Mouse (Mus musculus): Measurements from ENCODE around the gene Cgas. TPM values are rescaled to one million over a fixed set of nuclear protein-coding genes. Genes with fewer than 3 reads are reported as not detected.
A peak's percentile ranks its signal among the peaks of the same experiment; 100 is the strongest.
"Not testable (repeated sequence)": the region's sequence is repeated elsewhere in the genome, so short reads cannot be mapped to it uniquely, and the experiment has no call there.

Gene Cgas
- polyA plus RNA-seq, 1 experiment from 2014 or later, result 0.84 TPM

DNA sequence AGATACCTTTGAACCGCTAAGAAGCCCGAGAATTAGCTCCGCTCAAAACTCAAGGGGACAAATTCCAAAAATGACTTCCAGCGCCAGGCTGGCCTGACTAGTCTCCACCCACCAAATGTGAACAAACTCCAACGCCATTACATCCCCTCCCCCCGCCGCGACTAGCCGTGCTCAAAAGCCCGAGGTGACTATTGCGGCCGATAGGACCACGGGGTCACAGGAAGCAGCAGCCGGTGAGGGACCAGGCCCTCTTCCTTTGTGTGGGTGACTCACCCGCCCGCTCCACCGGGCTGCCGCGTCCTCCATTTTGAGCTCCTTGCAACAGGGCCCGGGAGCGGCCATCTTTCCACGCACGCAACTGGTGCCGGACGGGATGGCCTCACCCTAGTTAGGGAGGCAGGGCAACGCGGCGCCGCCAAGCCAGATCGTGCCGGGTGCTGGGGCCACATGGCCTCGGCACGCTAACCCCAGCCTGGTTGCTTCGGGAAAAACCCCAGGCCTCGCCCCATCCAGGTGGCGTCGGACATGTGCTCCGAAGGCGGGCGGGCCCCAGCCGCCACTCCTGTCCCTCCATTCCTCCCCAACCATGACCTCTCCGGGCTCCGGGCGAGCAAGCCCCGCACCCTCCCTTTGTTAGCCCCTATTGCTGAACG, 37.8 kb upstream of the Cgas start:
- H3K4me1 ChIP-seq (replicated peaks; ENCODE audit: control insufficient read depth, insufficient read depth, low read length), result peaks cover 18% of the 10 kb centered on the region
- peak; percentile 26 for ATAC-seq (ENCODE audit: low FRiP score)
- peak overlapping the region; percentile 84 for H3K4me3 ChIP-seq (replicated peaks; ENCODE audit: low read length)
- peak overlapping the region; percentile 100 for H3K9ac ChIP-seq
- under 1% methylated on average over 44 of the region's 46 CpGs for WGBS
- peak; percentile 69 for DNase-seq (ENCODE audit: low spot score)
- peak overlapping the region; percentile 92 for H3K4me2 ChIP-seq (replicated peaks)
- H3K27me3 ChIP-seq (ENCODE audit: control insufficient read depth, insufficient read depth, low read length), result no peaks in the 10 kb centered on the region
- H3K36me3 ChIP-seq (replicated peaks; ENCODE audit: control insufficient read depth, insufficient read depth), result peaks cover 47% of the 10 kb centered on the region
- no peaks in the 10 kb centered on the region for H3K9me3 ChIP-seq (ENCODE audit: control insufficient read depth, low read length)
- peak overlapping the region; percentile 93 for H3K27ac ChIP-seq

DNA sequence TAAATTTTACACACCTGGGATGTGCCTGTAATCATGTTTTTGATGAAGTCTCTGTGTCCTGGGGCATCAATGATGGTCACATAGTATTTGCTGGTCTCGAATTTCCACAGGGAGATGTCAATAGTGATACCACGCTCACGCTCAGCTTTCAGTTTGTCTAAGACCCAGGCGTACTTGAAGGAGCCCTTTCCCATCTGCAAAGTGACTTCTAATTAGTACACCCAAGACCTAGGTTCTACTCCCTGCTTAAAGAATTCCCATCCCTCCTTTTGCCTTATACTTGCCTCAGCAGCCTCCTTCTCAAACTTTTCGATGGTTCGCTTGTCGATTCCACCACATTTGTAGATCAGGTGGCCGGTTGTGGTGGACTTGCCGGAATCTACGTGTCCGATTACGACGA, 37.2 kb upstream of the Cgas start:
- not testable (repeated sequence) for ATAC-seq (ENCODE audit: low FRiP score); DNase-seq (ENCODE audit: low spot score); H3K27me3 ChIP-seq (ENCODE audit: control insufficient read depth, insufficient read depth, low read length); H3K9me3 ChIP-seq (ENCODE audit: control insufficient read depth, low read length)
- Histone ChIP-seq H3K4me1 (replicated peaks; ENCODE audit: control insufficient read depth, insufficient read depth, low read length) (peaks cover 18% of the 10 kb centered on the region), H3K4me2 (replicated peaks) (peak overlapping the region; percentile 92), H3K36me3 (replicated peaks; ENCODE audit: control insufficient read depth, insufficient read depth) (peaks cover 51% of the 10 kb centered on the region), H3K4me3 (replicated peaks; ENCODE audit: low read length) (peak overlapping the region; percentile 84), H3K27ac (peak overlapping the region; percentile 93; the same call in 1 of the 2 replicates), H3K9ac (peak overlapping the region; percentile 100)
- WGBS, result under 1% methylated on average over 13 of the region's 13 CpGs

DNA sequence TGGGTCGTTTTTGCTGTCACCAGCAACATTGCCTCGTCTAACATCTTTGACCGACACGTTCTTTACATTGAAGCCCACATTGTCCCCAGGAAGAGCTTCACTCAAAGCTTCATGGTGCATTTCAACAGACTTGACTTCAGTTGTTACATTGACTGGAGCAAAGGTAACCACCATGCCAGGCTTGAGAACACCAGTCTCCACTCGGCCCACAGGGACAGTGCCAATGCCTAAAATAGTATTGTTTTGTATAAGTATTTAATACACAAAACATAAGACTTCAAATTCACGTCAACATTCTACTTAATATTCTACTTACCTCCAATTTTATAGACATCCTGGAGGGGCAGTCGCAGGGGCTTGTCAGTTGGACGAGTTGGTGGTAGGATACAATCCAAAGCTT, 36.3 kb upstream of the Cgas start:
- peak overlapping the region; percentile 84 for H3K4me3 ChIP-seq (replicated peaks; ENCODE audit: low read length)
- H3K4me2 ChIP-seq (replicated peaks), result peak overlapping the region; percentile 92
- H3K4me1 ChIP-seq (replicated peaks; ENCODE audit: control insufficient read depth, insufficient read depth, low read length), result peaks cover 18% of the 10 kb centered on the region
- WGBS, result 29% methylated on average over 8 of the region's 8 CpGs
- DNase-seq (ENCODE audit: low spot score); H3K27me3 ChIP-seq (ENCODE audit: control insufficient read depth, insufficient read depth, low read length); H3K27ac ChIP-seq; ATAC-seq (ENCODE audit: low FRiP score); H3K9me3 ChIP-seq (ENCODE audit: control insufficient read depth, low read length): not testable (repeated sequence)
- H3K9ac ChIP-seq, result peak overlapping the region; percentile 32; the same call in 1 of the 2 replicates
- peaks cover 60% of the 10 kb centered on the region for H3K36me3 ChIP-seq (replicated peaks; ENCODE audit: control insufficient read depth, insufficient read depth)

DNA sequence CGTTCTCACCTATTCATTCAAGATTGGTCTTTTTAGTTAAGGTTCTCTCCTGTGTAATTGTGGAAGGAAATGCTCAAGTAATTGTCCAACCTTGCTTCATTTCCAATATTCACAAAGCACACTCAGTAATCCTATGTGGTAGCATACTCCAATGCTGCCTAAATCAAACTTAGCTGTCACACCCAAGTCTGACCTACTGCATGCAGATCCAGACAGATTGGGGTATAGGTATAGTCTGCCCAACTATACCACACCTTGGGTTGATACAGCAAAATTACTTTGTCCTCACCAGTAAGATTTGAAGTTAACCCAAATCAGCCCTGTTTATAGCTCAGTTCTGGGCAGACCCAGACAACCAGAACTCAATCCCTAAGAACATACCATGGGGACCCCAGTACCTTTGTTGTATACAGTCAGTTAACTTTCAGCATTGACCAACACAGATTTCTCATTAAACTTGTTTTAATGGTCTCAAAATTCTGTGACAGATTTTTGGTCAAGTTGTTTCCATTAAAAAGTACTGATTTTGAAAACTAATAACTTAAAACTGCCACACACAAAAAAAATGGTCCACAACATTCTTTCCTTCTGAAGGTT, 35.1 kb upstream of the Cgas start:
- not testable (repeated sequence) for H3K4me3 ChIP-seq (replicated peaks; ENCODE audit: low read length); DNase-seq (ENCODE audit: low spot score); H3K9me3 ChIP-seq (ENCODE audit: control insufficient read depth, low read length); H3K27me3 ChIP-seq (ENCODE audit: control insufficient read depth, insufficient read depth, low read length); ATAC-seq (ENCODE audit: low FRiP score); H3K27ac ChIP-seq; H3K9ac ChIP-seq
- H3K36me3 ChIP-seq (replicated peaks; ENCODE audit: control insufficient read depth, insufficient read depth), result peaks cover 72% of the 10 kb centered on the region
- H3K4me1 ChIP-seq (replicated peaks; ENCODE audit: control insufficient read depth, insufficient read depth, low read length), result peaks cover 17% of the 10 kb centered on the region
- WGBS, result 54% methylated on average over 1 of the region's 1 CpGs
- peak overlapping the region; percentile 30 for H3K4me2 ChIP-seq (replicated peaks)

DNA sequence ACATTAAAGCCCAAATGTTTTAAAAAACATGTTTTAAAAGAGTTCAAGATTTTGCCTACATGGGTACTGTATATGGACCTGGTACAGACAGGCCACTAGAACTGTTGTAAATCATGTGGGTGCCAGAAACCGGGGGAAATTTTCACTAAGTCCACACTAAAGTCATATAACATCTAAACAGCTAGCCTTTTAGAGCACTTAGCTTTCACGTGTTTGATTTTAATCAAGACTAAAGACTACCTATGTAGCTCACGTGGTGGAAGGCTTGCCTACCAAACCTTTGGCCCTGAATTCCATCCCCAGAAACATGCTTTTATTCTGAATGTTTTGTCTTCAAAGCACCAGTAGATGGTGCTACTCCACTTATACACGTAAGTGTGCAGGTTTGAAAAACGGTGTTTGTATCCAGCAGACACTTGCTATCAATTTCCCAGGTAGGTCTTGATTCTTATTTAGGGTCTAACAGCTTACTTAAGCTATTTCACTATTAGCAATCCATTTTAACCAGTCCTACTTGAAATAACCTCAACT, 34.0 kb upstream of the Cgas start:
- peaks cover 82% of the 10 kb centered on the region for H3K36me3 ChIP-seq (replicated peaks; ENCODE audit: control insufficient read depth, insufficient read depth)
- H3K27ac ChIP-seq, result no peak overlapping the region
- H3K9ac ChIP-seq, result no peak overlapping the region; the same call in 1 of the 2 replicates
- H3K9me3 ChIP-seq (ENCODE audit: control insufficient read depth, low read length), result no peaks in the 10 kb centered on the region
- H3K4me1 ChIP-seq (replicated peaks; ENCODE audit: control insufficient read depth, insufficient read depth, low read length), result peaks cover 9% of the 10 kb centered on the region; the same call in 1 of the 2 replicates
- WGBS, result 4% methylated on average over 5 of the region's 5 CpGs
- H3K4me3 ChIP-seq (replicated peaks; ENCODE audit: low read length), result no peak overlapping the region; the same call in 1 of the 2 replicates
- H3K27me3 ChIP-seq (ENCODE audit: control insufficient read depth, insufficient read depth, low read length), result no peaks in the 10 kb centered on the region
- ATAC-seq (ENCODE audit: low FRiP score) (no peak), DNase-seq (ENCODE audit: low spot score) (peak; percentile 69)
- peak overlapping the region; percentile 30; the same call in 1 of the 2 replicates for H3K4me2 ChIP-seq (replicated peaks)

DNA sequence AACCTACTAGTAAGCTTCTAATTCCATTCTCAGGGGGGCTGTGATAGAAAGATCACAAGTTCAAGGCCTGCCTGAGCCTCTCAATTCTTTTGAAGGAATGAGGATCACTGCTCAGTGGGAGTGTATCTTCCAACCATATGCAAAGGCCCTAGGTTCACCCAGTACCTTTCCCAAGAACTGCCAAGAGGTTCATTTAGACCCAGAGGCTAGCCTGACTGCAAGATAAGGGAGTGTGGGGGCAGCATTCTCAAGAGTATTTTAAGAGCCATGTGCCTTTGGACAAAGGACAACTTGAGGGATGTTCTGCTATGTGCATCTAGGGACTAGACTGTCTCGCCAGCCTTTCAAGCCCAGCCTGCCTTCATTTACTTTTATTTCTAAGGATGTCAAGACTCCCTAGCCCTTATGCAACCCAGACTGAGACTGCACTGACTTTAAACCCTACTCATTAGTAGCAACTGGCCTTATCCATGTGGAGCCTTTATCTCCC, 33.5 kb upstream of the Cgas start:
- ATAC-seq (ENCODE audit: low FRiP score) (no peak), DNase-seq (ENCODE audit: low spot score) (no peak)
- Histone ChIP-seq H3K4me3 (replicated peaks; ENCODE audit: low read length) (no peak overlapping the region), H3K9me3 (ENCODE audit: control insufficient read depth, low read length) (no peaks in the 10 kb centered on the region), H3K27me3 (ENCODE audit: control insufficient read depth, insufficient read depth, low read length) (no peaks in the 10 kb centered on the region), H3K4me1 (replicated peaks; ENCODE audit: control insufficient read depth, insufficient read depth, low read length) (peaks cover 9% of the 10 kb centered on the region; the same call in 1 of the 2 replicates), H3K27ac (no peak overlapping the region), H3K4me2 (replicated peaks) (no peak overlapping the region), H3K36me3 (replicated peaks; ENCODE audit: control insufficient read depth, insufficient read depth) (peaks cover 87% of the 10 kb centered on the region), H3K9ac (no peak overlapping the region)
- 14% methylated on average over 1 of the region's 1 CpGs for WGBS

DNA sequence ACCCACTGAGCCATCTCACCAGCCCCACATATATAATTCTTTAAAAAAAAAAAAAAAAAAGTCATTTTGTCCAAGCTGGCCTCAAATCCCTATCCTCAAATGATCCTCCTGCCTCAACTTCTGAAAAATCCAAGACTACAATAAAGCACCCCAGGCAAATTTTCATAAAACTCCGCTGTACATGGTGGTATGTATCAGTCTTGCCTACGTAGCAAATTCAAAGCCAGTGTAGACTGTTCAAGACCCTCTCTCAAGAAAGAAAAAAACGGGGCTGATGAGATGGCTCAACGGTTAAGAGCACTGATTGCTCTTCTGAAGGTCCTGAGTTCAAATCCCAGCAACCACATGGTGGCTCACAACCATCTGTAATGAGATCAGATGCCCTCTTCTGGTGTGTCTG, 32.8 kb upstream of the Cgas start:
- Histone ChIP-seq H3K27ac (no peak overlapping the region), H3K9me3 (ENCODE audit: control insufficient read depth, low read length) (no peaks in the 10 kb centered on the region), H3K9ac (no peak overlapping the region), H3K4me3 (replicated peaks; ENCODE audit: low read length) (no peak overlapping the region), H3K27me3 (ENCODE audit: control insufficient read depth, insufficient read depth, low read length) (no peaks in the 10 kb centered on the region), H3K36me3 (replicated peaks; ENCODE audit: control insufficient read depth, insufficient read depth) (peaks cover 91% of the 10 kb centered on the region), H3K4me2 (replicated peaks) (no peak overlapping the region), H3K4me1 (replicated peaks; ENCODE audit: control insufficient read depth, insufficient read depth, low read length) (peaks cover 9% of the 10 kb centered on the region; the same call in 1 of the 2 replicates)
- ATAC-seq (ENCODE audit: low FRiP score) (no peak), DNase-seq (ENCODE audit: low spot score) (no peak)
- WGBS, result 88% methylated on average over 4 of the region's 4 CpGs

DNA sequence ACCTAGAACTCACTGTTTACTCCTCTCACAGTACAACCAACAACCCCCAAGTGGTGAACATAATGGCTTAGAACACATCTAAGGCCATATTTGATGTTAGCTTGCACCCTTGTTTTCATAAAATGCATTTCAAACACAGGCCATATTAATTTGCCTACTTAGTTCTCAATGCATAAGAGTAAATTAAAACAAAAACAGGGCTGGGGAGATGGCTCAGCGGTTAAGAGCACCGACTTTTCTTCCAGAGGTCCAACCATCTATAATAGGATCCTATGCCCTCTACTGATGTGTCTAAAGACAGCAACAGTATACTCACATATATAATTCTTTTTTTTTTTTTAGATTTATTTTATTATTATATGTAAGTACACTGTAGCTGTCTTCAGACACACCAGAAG, 32.3 kb upstream of the Cgas start:
- ATAC-seq (ENCODE audit: low FRiP score), result no peak
- H3K27ac ChIP-seq, result no peak overlapping the region
- H3K4me3 ChIP-seq (replicated peaks; ENCODE audit: low read length), result no peak overlapping the region
- H3K36me3 ChIP-seq (replicated peaks; ENCODE audit: control insufficient read depth, insufficient read depth), result peaks cover 94% of the 10 kb centered on the region
- H3K27me3 ChIP-seq (ENCODE audit: control insufficient read depth, insufficient read depth, low read length), result no peaks in the 10 kb centered on the region
- peaks cover 9% of the 10 kb centered on the region; the same call in 1 of the 2 replicates for H3K4me1 ChIP-seq (replicated peaks; ENCODE audit: control insufficient read depth, insufficient read depth, low read length)
- no peaks in the 10 kb centered on the region for H3K9me3 ChIP-seq (ENCODE audit: control insufficient read depth, low read length)
- no peak overlapping the region for H3K4me2 ChIP-seq (replicated peaks)
- WGBS, result 90% methylated on average over 2 of the region's 2 CpGs
- no peak for DNase-seq (ENCODE audit: low spot score)
- H3K9ac ChIP-seq, result no peak overlapping the region

DNA sequence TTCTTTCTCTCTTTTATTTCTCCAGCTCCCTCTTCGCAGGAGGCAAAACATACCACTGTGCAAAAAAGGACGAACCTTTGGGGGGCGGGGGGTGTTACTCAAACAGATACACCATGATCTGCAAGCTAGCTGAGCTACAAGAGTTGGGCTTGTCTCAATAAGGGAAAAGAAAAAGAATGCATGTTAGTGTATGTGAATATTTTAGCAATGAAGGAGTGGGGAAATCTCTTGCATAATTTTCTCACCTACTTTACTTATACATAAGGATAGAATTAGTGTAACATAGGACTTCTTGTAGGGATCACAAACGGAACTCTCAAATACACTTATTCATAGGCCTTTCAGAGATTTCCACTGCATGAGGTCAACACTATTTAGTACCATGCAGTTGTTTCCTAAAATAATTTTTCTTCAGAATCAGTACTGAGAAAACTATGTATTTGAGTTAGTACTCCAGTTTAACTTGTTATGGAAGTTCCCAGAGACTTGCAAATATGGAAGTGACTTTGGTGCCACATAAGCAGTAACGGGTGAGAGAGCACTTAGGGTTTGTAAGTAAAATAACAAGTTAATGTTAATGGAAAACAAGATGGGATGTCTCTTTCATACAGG, 31.8 kb upstream of the Cgas start:
- H3K36me3 ChIP-seq (replicated peaks; ENCODE audit: control insufficient read depth, insufficient read depth), result peaks cover 94% of the 10 kb centered on the region
- no peak overlapping the region for H3K27ac ChIP-seq
- H3K27me3 ChIP-seq (ENCODE audit: control insufficient read depth, insufficient read depth, low read length), result no peaks in the 10 kb centered on the region
- peaks cover 9% of the 10 kb centered on the region; the same call in 1 of the 2 replicates for H3K4me1 ChIP-seq (replicated peaks; ENCODE audit: control insufficient read depth, insufficient read depth, low read length)
- no peak overlapping the region for H3K9ac ChIP-seq
- ATAC-seq (ENCODE audit: low FRiP score) (no peak), DNase-seq (ENCODE audit: low spot score) (no peak)
- no peaks in the 10 kb centered on the region for H3K9me3 ChIP-seq (ENCODE audit: control insufficient read depth, low read length)
- H3K4me2 ChIP-seq (replicated peaks), result no peak overlapping the region
- WGBS, result 89% methylated on average over 5 of the region's 5 CpGs
- no peak overlapping the region for H3K4me3 ChIP-seq (replicated peaks; ENCODE audit: low read length)
